Mouse (Mus musculus) forebrain, embryonic 11.5 days (tissue): ENCODE data around the gene Zfp128. TPM values are rescaled to one million over a fixed set of nuclear protein-coding genes. Genes with fewer than 3 reads are reported as not detected.

Experiments used
- ATAC-seq: fragments of 200-750 bp; cut with Nextera tagmentation; replicated peaks from 2 replicates; pipeline ENCODE4 v1.8.0; 2017; ENCODE audit warnings: moderate TSS enrichment; ENCODE audit not compliant: low FRiP score
- DNase-seq: peaks from one replicate; pipeline ENCODE4 v3.0.0-alpha.2; 2017; ENCODE audit warnings: low spot score
- H3K27ac ChIP-seq: fragments of 300-500 bp; sonication (generic); 2 replicates; pipeline ENCODE4 v1.5.1; 2014; ENCODE audit warnings: low read depth, low read length
- H3K27me3 ChIP-seq: fragments of 300-500 bp; sonication (generic); 2 replicates; pipeline ENCODE4 v1.6.1; 2014; ENCODE audit warnings: mild to moderate bottlenecking, low read length, mixed read lengths; ENCODE audit not compliant: control insufficient read depth, insufficient read depth
- H3K36me3 ChIP-seq: fragments of 300-500 bp; sonication (generic); 2 replicates; pipeline ENCODE4 v1.6.1; 2014; ENCODE audit warnings: mild to moderate bottlenecking, low read length, moderate library complexity, mixed read lengths; ENCODE audit not compliant: control insufficient read depth, insufficient read depth
- H3K4me1 ChIP-seq: fragments of 300-500 bp; sonication (generic); replicated peaks from 2 replicates; pipeline ENCODE4 v1.6.1; 2014; ENCODE audit warnings: low read length, mixed read lengths; ENCODE audit not compliant: control insufficient read depth, insufficient read depth
- H3K4me2 ChIP-seq: fragments of 300-500 bp; sonication (generic); 2 replicates; pipeline ENCODE4 v1.6.1; 2014; ENCODE audit warnings: low read depth, mild to moderate bottlenecking, low read length, moderate library complexity, mixed read lengths; ENCODE audit not compliant: severe bottlenecking
- H3K4me3 ChIP-seq: fragments of 300-500 bp; sonication (generic); 2 replicates; pipeline ENCODE4 v1.5.1; 2014; ENCODE audit warnings: low read depth, low read length
- H3K9ac ChIP-seq: fragments of 300-500 bp; sonication (generic); 2 replicates; pipeline ENCODE4 v1.6.1; 2014; ENCODE audit warnings: low read length
- H3K9me3 ChIP-seq: fragments of 300-500 bp; sonication (generic); 2 replicates; pipeline ENCODE4 v1.6.1; 2016; ENCODE audit warnings: low read length, mixed read lengths; ENCODE audit not compliant: control insufficient read depth
- WGBS: fragments of 180-500 bp; shearing (Covaris S2); extraction: QIAGEN DNeasy Blood & Tissue Kit; methylation state at CpG from one replicate; pipeline ENCODE4 v1.1.7; 2014; 5-methylcytosine and 5-hydroxymethylcytosine counted together
- polyA plus RNA-seq: library from polyadenylated mRNA; unstranded; fragments of >200 nt; fragmentation: Nextera tagmentation; extraction: Ambion mirVana; gene quantifications from 2 replicates; pipeline ENCODE4 v1.2.1, GENCODE M21; 2014

Gene Zfp128
- polyA plus RNA-seq, 1 experiment from 2014 or later, result 5.3 TPM

- Histone ChIP-seq H3K27ac (no peak overlapping the region), H3K9me3 (no peaks in the 10 kb centered on the region), H3K4me3 (no peak overlapping the region), H3K27me3 (no peaks in the 10 kb centered on the region), H3K4me1 (no peaks in the 10 kb centered on the region; the same call in 1 of the 2 replicates), H3K36me3 (peaks cover 20% of the 10 kb centered on the region; the same call in 1 of the 2 replicates), H3K9ac (no peak overlapping the region), H3K4me2 (no peak overlapping the region)
- 92% methylated on average over 12 of the region's 12 CpGs for WGBS
- no peak for DNase-seq
- ATAC-seq, result no peak
Measured at GRCm38 (mm10) chr7:12886563-12887266, 5.7 kb downstream of the Zfp128 start.

- Histone ChIP-seq H3K36me3 (peaks cover 20% of the 10 kb centered on the region; the same call in 1 of the 2 replicates), H3K4me3 (no peak overlapping the region), H3K27ac (no peak overlapping the region), H3K9ac (no peak overlapping the region), H3K4me2 (no peak overlapping the region), H3K4me1 (no peaks in the 10 kb centered on the region), H3K9me3 (no peaks in the 10 kb centered on the region), H3K27me3 (no peaks in the 10 kb centered on the region)
- 85% methylated on average over 5 of the region's 5 CpGs for WGBS
- ATAC-seq, result no peak
- DNase-seq, result no peak
Measured at GRCm38 (mm10) chr7:12887585-12887984, 6.6 kb downstream of the Zfp128 start.

GRCm38 (mm10) chr7:12890928-12891327, 10.0 kb downstream of the Zfp128 start:
- DNase-seq, result no peak
- no peak overlapping the region for H3K4me3 ChIP-seq
- H3K9me3 ChIP-seq, result no peaks in the 10 kb centered on the region
- ATAC-seq, result no peak
- H3K36me3 ChIP-seq, result peaks cover 15% of the 10 kb centered on the region; the same call in 1 of the 2 replicates
- no peak overlapping the region for H3K27ac ChIP-seq
- H3K9ac ChIP-seq, result no peak overlapping the region
- no peaks in the 10 kb centered on the region for H3K27me3 ChIP-seq
- no peaks in the 10 kb centered on the region for H3K4me1 ChIP-seq
- 93% methylated on average over 14 of the region's 14 CpGs for WGBS
- no peak overlapping the region for H3K4me2 ChIP-seq

GRCm38 (mm10) chr7:12891334-12891733, 10.4 kb downstream of the Zfp128 start:
- Histone ChIP-seq H3K36me3 (peaks cover 13% of the 10 kb centered on the region; the same call in 1 of the 2 replicates), H3K4me2 (no peak overlapping the region), H3K4me1 (no peaks in the 10 kb centered on the region), H3K9me3 (no peaks in the 10 kb centered on the region), H3K27ac (no peak overlapping the region), H3K9ac (no peak overlapping the region), H3K4me3 (no peak overlapping the region), H3K27me3 (no peaks in the 10 kb centered on the region)
- ATAC-seq, result no peak
- DNase-seq, result no peak
- 84% methylated on average over 1 of the region's 1 CpGs for WGBS

GRCm38 (mm10) chr7:12897655-12898410, 16.9 kb downstream of the Zfp128 start, which contains the start of gene Zscan22:
Zscan22 (plus strand) TSS chr7:12897815.
- H3K27ac ChIP-seq, result peak within 1 kb of the TSS; percentile 18; the same call in 1 of the 2 replicates
- WGBS, result 7% methylated on average over 36 of the region's 36 CpGs
- no peaks in the 10 kb centered on the region for H3K36me3 ChIP-seq

GRCm38 (mm10) chr7:12901517-12901916, 20.5 kb downstream of the Zfp128 start:
- no peaks in the 10 kb centered on the region; the same call in 1 of the 2 replicates for H3K36me3 ChIP-seq
- no peak overlapping the region for H3K4me3 ChIP-seq
- no peak for DNase-seq
- H3K9me3 ChIP-seq, result no peaks in the 10 kb centered on the region
- H3K27ac ChIP-seq, result no peak overlapping the region
- H3K9ac ChIP-seq, result no peak overlapping the region
- WGBS, result 93% methylated on average over 5 of the region's 5 CpGs
- ATAC-seq, result no peak
- H3K4me2 ChIP-seq, result no peak overlapping the region
- no peaks in the 10 kb centered on the region for H3K27me3 ChIP-seq
- H3K4me1 ChIP-seq, result peaks cover 2% of the 10 kb centered on the region; the same call in 1 of the 2 replicates

More at GRCm38 (mm10) chr7:12897655-12898410, 16.9 kb downstream of the Zfp128 start, which contains the start of gene Zscan22:
- ATAC-seq (peak; percentile 99), DNase-seq (peak; percentile 93)
- Histone ChIP-seq H3K4me1 (peaks cover 2% of the 10 kb centered on the region; the same call in 1 of the 2 replicates), H3K4me2 (peak within 1 kb of the TSS; percentile 48), H3K9ac (peak within 1 kb of the TSS; percentile 72), H3K4me3 (peak within 1 kb of the TSS; percentile 57), H3K9me3 (no peaks in the 10 kb centered on the region), H3K27me3 (no peaks in the 10 kb centered on the region)

GRCm38 (mm10) chr7:12903623-12904022, 22.6 kb downstream of the Zfp128 start:
- H3K36me3 ChIP-seq, result peaks cover 4% of the 10 kb centered on the region; the same call in 1 of the 2 replicates
- H3K27me3 ChIP-seq, result no peaks in the 10 kb centered on the region
- H3K4me3 ChIP-seq, result no peak overlapping the region
- no peak overlapping the region for H3K9ac ChIP-seq
- WGBS, result 59% methylated on average over 10 of the region's 10 CpGs
- H3K27ac ChIP-seq, result no peak overlapping the region
- no peak for DNase-seq
- no peak for ATAC-seq
- H3K4me1 ChIP-seq, result no peaks in the 10 kb centered on the region; the same call in 1 of the 2 replicates
- H3K4me2 ChIP-seq, result no peak overlapping the region
- H3K9me3 ChIP-seq, result no peaks in the 10 kb centered on the region

GRCm38 (mm10) chr7:12905146-12905545, 24.2 kb downstream of the Zfp128 start:
- no peak overlapping the region for H3K9ac ChIP-seq
- no peak overlapping the region for H3K27ac ChIP-seq
- ATAC-seq, result no peak
- H3K9me3 ChIP-seq, result no peaks in the 10 kb centered on the region
- DNase-seq, result no peak
- peaks cover 4% of the 10 kb centered on the region; the same call in 1 of the 2 replicates for H3K36me3 ChIP-seq
- H3K4me1 ChIP-seq, result no peaks in the 10 kb centered on the region
- H3K27me3 ChIP-seq, result no peaks in the 10 kb centered on the region
- H3K4me3 ChIP-seq, result no peak overlapping the region
- H3K4me2 ChIP-seq, result no peak overlapping the region
- 97% methylated on average over 1 of the region's 1 CpGs for WGBS
